Mouse (Mus musculus): Measurements from ENCODE around the gene Tuba1b. TPM values are rescaled to one million over a fixed set of nuclear protein-coding genes. Genes with fewer than 3 reads are reported as not detected.
"Not testable (repeated sequence)": the region's sequence is repeated elsewhere in the genome, so short reads cannot be mapped to it uniquely, and the experiment has no call there.

Tuba1b gene
- polyA plus RNA-seq, 1 experiment from 2014 or later, result 1,967 TPM

GRCm38 (mm10) chr15:98956000-98956399 is 21.6 kb upstream of the Tuba1b start:
- Histone ChIP-seq H3K27ac (ENCODE audit: low read depth, low read length) (peak overlapping the region; percentile 98; the same call in 1 of the 2 replicates), H3K9me3 (ENCODE audit: control insufficient read depth, low read length) (no peaks in the 10 kb centered on the region), H3K4me2 (ENCODE audit: low read depth) (no peak overlapping the region), H3K36me3 (ENCODE audit: control insufficient read depth, insufficient read depth, low read length) (no peaks in the 10 kb centered on the region), H3K27me3 (ENCODE audit: control insufficient read depth, insufficient read depth, low read length) (no peaks in the 10 kb centered on the region), H3K4me3 (ENCODE audit: low read depth, low read length) (no peak overlapping the region), H3K4me1 (ENCODE audit: control insufficient read depth, insufficient read depth, low read length) (0 out of 2 replicates have a peak, but pooled peaks cover 9% of the 10 kb centered on the region), H3K9ac (ENCODE audit: low read length) (no peak overlapping the region)
- 84% methylated on average over 4 of the region's 4 CpGs for WGBS
- DNase-seq (ENCODE audit: low spot score) (no peak), ATAC-seq (ENCODE audit: insufficient read depth, low FRiP score, low TSS enrichment) (no peak)

DNA sequence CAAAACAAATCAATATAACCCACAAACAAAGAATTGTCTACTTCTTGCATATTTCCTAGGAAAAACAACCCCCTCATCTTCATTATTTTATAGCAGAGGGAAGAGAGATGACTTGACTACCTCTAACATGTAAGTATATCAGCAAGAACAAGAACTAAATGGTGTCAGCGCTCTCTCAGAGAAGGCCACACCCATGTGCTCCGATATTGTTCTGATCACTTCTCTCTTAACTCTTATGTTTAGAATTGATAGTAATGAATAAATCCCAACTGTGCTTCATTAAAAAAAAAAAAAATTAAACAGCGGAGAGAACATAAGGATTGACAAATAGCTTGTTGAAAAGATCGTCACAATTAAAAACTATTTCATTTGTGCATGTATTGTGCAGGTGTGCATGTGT is 21.0 kb upstream of the Tuba1b start:
- Histone ChIP-seq H3K27ac (ENCODE audit: low read depth, low read length) (peak overlapping the region; percentile 98), H3K4me3 (ENCODE audit: low read depth, low read length) (peak overlapping the region; percentile 19; the same call in 1 of the 2 replicates), H3K4me2 (ENCODE audit: low read depth) (peak overlapping the region; percentile 50), H3K4me1 (ENCODE audit: control insufficient read depth, insufficient read depth, low read length) (0 out of 2 replicates have a peak, but pooled peaks cover 9% of the 10 kb centered on the region), H3K9me3 (ENCODE audit: control insufficient read depth, low read length) (no peaks in the 10 kb centered on the region), H3K36me3 (ENCODE audit: control insufficient read depth, insufficient read depth, low read length) (no peaks in the 10 kb centered on the region), H3K9ac (ENCODE audit: low read length) (peak overlapping the region; percentile 54), H3K27me3 (ENCODE audit: control insufficient read depth, insufficient read depth, low read length) (no peaks in the 10 kb centered on the region)
- WGBS, result 70% methylated on average over 4 of the region's 4 CpGs
- ATAC-seq (ENCODE audit: insufficient read depth, low FRiP score, low TSS enrichment), result no peak
- DNase-seq (ENCODE audit: low spot score), result no peak

- DNase-seq (ENCODE audit: low spot score), result peak; percentile 83
- ATAC-seq (ENCODE audit: insufficient read depth, low FRiP score, low TSS enrichment), result peak; percentile 15; the same call in 1 of the 2 replicates
- peak overlapping the region; percentile 98 for H3K27ac ChIP-seq (ENCODE audit: low read depth, low read length)
- H3K9me3 ChIP-seq (ENCODE audit: control insufficient read depth, low read length), result no peaks in the 10 kb centered on the region
- peak overlapping the region; percentile 24 for H3K4me3 ChIP-seq (ENCODE audit: low read depth, low read length)
- peak overlapping the region; percentile 50 for H3K4me2 ChIP-seq (ENCODE audit: low read depth)
- peak overlapping the region; percentile 54 for H3K9ac ChIP-seq (ENCODE audit: low read length)
- 0 out of 2 replicates have a peak, but pooled peaks cover 9% of the 10 kb centered on the region for H3K4me1 ChIP-seq (ENCODE audit: control insufficient read depth, insufficient read depth, low read length)
- WGBS, result 9% methylated on average over 14 of the region's 14 CpGs
- H3K27me3 ChIP-seq (ENCODE audit: control insufficient read depth, insufficient read depth, low read length), result no peaks in the 10 kb centered on the region
- H3K36me3 ChIP-seq (ENCODE audit: control insufficient read depth, insufficient read depth, low read length), result no peaks in the 10 kb centered on the region
Measured at GRCm38 (mm10) chr15:98954425-98955253, 20.3 kb upstream of the Tuba1b start.

GRCm38 (mm10) chr15:98953401-98954356 is 19.3 kb upstream of the Tuba1b start, which contains the start of the genes Gm49450 and Tuba1a:
Gene Gm49450, minus strand, starts transcription at chr15:98953551.
Gene Tuba1a, minus strand, starts transcription at chr15:98953703.
- peak; percentile 96 for DNase-seq (ENCODE audit: low spot score)
- Histone ChIP-seq H3K4me3 (ENCODE audit: low read depth, low read length) (peak within 1 kb of the TSS; percentile 76), H3K27ac (ENCODE audit: low read depth, low read length) (peak within 1 kb of the TSS; percentile 98), H3K9me3 (ENCODE audit: control insufficient read depth, low read length) (no peaks in the 10 kb centered on the region), H3K4me1 (ENCODE audit: control insufficient read depth, insufficient read depth, low read length) (0 out of 2 replicates have a peak, but pooled peaks cover 9% of the 10 kb centered on the region), H3K9ac (ENCODE audit: low read length) (peak within 1 kb of the TSS; percentile 99), H3K4me2 (ENCODE audit: low read depth) (peak within 1 kb of the TSS; percentile 52), H3K36me3 (ENCODE audit: control insufficient read depth, insufficient read depth, low read length) (no peaks in the 10 kb centered on the region), H3K27me3 (ENCODE audit: control insufficient read depth, insufficient read depth, low read length) (no peaks in the 10 kb centered on the region)
- ATAC-seq (ENCODE audit: insufficient read depth, low FRiP score, low TSS enrichment), result peak; percentile 95
- 4% methylated on average over 28 of the region's 28 CpGs for WGBS

GRCm38 (mm10) chr15:98952751-98953400 is 18.5 kb upstream of the Tuba1b start:
- peak; percentile 60 for ATAC-seq (ENCODE audit: insufficient read depth, low FRiP score, low TSS enrichment)
- Histone ChIP-seq H3K4me1 (ENCODE audit: control insufficient read depth, insufficient read depth, low read length) (0 out of 2 replicates have a peak, but pooled peaks cover 9% of the 10 kb centered on the region), H3K27ac (ENCODE audit: low read depth, low read length) (peak overlapping the region; percentile 98), H3K36me3 (ENCODE audit: control insufficient read depth, insufficient read depth, low read length) (no peaks in the 10 kb centered on the region), H3K27me3 (ENCODE audit: control insufficient read depth, insufficient read depth, low read length) (no peaks in the 10 kb centered on the region), H3K4me3 (ENCODE audit: low read depth, low read length) (peak overlapping the region; percentile 76), H3K4me2 (ENCODE audit: low read depth) (peak overlapping the region; percentile 52), H3K9me3 (ENCODE audit: control insufficient read depth, low read length) (no peaks in the 10 kb centered on the region), H3K9ac (ENCODE audit: low read length) (peak overlapping the region; percentile 99)
- peak; percentile 74 for DNase-seq (ENCODE audit: low spot score)
- WGBS, result under 1% methylated on average over 41 of the region's 41 CpGs

DNA sequence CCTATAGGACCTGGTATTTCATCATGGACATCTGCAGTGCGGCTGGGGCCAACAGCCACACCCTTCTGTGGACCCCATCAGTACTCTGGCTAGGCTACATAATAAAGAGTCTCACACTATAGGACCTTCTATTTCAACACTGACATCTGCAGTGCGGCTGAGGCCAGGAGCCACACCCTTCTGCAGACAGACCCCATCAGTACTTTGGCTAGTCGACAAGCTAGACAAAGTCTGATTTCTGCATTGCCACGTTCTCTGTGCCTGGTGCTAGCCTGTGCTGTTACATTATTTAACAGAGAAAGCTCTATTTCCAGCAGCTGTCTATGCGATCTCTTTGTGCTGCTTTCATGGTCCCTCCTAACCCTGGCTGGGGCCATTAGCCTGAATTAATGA is 17.7 kb upstream of the Tuba1b start:
- DNase-seq (ENCODE audit: low spot score), result peak; percentile 60
- peak overlapping the region; percentile 76 for H3K4me3 ChIP-seq (ENCODE audit: low read depth, low read length)
- 0 out of 2 replicates have a peak, but pooled peaks cover 9% of the 10 kb centered on the region for H3K4me1 ChIP-seq (ENCODE audit: control insufficient read depth, insufficient read depth, low read length)
- no peaks in the 10 kb centered on the region for H3K27me3 ChIP-seq (ENCODE audit: control insufficient read depth, insufficient read depth, low read length)
- peak overlapping the region; percentile 99 for H3K9ac ChIP-seq (ENCODE audit: low read length)
- WGBS, result 24% methylated on average over 5 of the region's 5 CpGs
- ATAC-seq (ENCODE audit: insufficient read depth, low FRiP score, low TSS enrichment), result no peak
- peak overlapping the region; percentile 98 for H3K27ac ChIP-seq (ENCODE audit: low read depth, low read length)
- no peaks in the 10 kb centered on the region for H3K9me3 ChIP-seq (ENCODE audit: control insufficient read depth, low read length)
- H3K4me2 ChIP-seq (ENCODE audit: low read depth), result peak overlapping the region; percentile 52
- H3K36me3 ChIP-seq (ENCODE audit: control insufficient read depth, insufficient read depth, low read length), result no peaks in the 10 kb centered on the region

GRCm38 (mm10) chr15:98951122-98952062 is 17.0 kb upstream of the Tuba1b start:
- DNase-seq (ENCODE audit: low spot score); ATAC-seq (ENCODE audit: insufficient read depth, low FRiP score, low TSS enrichment); H3K36me3 ChIP-seq (ENCODE audit: control insufficient read depth, insufficient read depth, low read length); H3K4me1 ChIP-seq (ENCODE audit: control insufficient read depth, insufficient read depth, low read length); H3K9me3 ChIP-seq (ENCODE audit: control insufficient read depth, low read length); H3K27me3 ChIP-seq (ENCODE audit: control insufficient read depth, insufficient read depth, low read length): not testable (repeated sequence)
- Histone ChIP-seq H3K9ac (ENCODE audit: low read length) (peak overlapping the region; percentile 99), H3K27ac (ENCODE audit: low read depth, low read length) (peak overlapping the region; percentile 98), H3K4me3 (ENCODE audit: low read depth, low read length) (peak overlapping the region; percentile 76), H3K4me2 (ENCODE audit: low read depth) (peak overlapping the region; percentile 52)
- WGBS, result 86% methylated on average over 11 of the region's 15 CpGs

Measured in neural tube, embryonic 11.5 days (tissue).